Mouse (Mus musculus): ENCODE measurements at regions not wholly inside any gene's neighbourhood (a gene's known extent, or its start where the extent isn't known, plus 50 kb on each side); places are given as distances from the start of the nearest gene placed in this dataset.

GRCm38 (mm10) chr15:37065408-37065807 is 57.8 kb upstream of the Zfp706 start:
- TF ChIP-seq CTCF (IDR thresholded peaks at IDR 0.05; ENCODE audit: low read depth, low read length) (no peak), POLR2A (IDR thresholded peaks at IDR 0.05; ENCODE audit: borderline replicate concordance, low read depth, low read length) (no peak)

Measured in bone marrow macrophage, adult 2 months (primary cell).